Mouse (Mus musculus) CH12.LX (cell line): ENCODE results near the gene AW011738. TPM values are rescaled to one million over a fixed set of nuclear protein-coding genes. Genes with fewer than 3 reads are reported as not detected.

Experiments
- DNase-seq: peaks from one replicate; pipeline ENCODE4 v3.0.0-alpha.2; 2013; ENCODE audit errors: extremely low read depth
- H3K27ac ChIP-seq: 2 replicates; pipeline ENCODE4 v1.5.1; 2012; ENCODE audit warnings: low read depth, mild to moderate bottlenecking, control low read depth, moderate library complexity; ENCODE audit not compliant: insufficient read depth
- H3K27me3 ChIP-seq: replicated peaks from 2 replicates; pipeline ENCODE3; 2012; ENCODE audit warnings: inconsistent platforms
- H3K36me3 ChIP-seq, 2 experiments: replicated peaks in 1 of 2; 2 replicates each; pipeline versions ENCODE3 to v1.6.1; 2012; ENCODE audit warnings: inconsistent platforms in 1 of 2, low read length in 1 of 2, mild to moderate bottlenecking in 1 of 2, mixed read lengths in 1 of 2, moderate library complexity in 1 of 2; ENCODE audit not compliant: control insufficient read depth in 1 of 2, insufficient read depth in 1 of 2
- H3K4me1 ChIP-seq, 2 experiments: 2 replicates each; pipeline ENCODE4 v1.6.1; 2012; ENCODE audit warnings: inconsistent platforms in 1 of 2, moderate library complexity in 1 of 2; ENCODE audit not compliant: insufficient read depth in 2 of 2, control insufficient read depth in 1 of 2
- H3K4me2 ChIP-seq: 2 replicates; pipeline ENCODE4 v1.6.1; 2012; ENCODE audit warnings: low read depth, mild to moderate bottlenecking, control low read depth; ENCODE audit not compliant: poor library complexity, insufficient read depth, severe bottlenecking
- H3K4me3 ChIP-seq, 3 experiments: fragments of 150-350 bp in 1 of 3; sonication (generic) in 1 of 3; replicated peaks in 1 of 3; 2 replicates each; pipeline versions ENCODE3 to v1.5.1; 2011 to 2012; ENCODE audit warnings: low read depth in 2 of 3, low read length in 2 of 3, mild to moderate bottlenecking in 2 of 3, moderate library complexity in 2 of 3, control low read depth in 1 of 3, improper control_type of control experiment in 1 of 3, inconsistent platforms in 1 of 3, mixed read lengths in 1 of 3; ENCODE audit not compliant: poor library complexity in 1 of 3
- H3K79me2 ChIP-seq: replicated peaks from 2 replicates; pipeline ENCODE4 v1.6.1; 2012; ENCODE audit warnings: mild to moderate bottlenecking, moderate library complexity; ENCODE audit not compliant: control insufficient read depth, poor library complexity, insufficient read depth, severe bottlenecking; ENCODE audit errors: extremely low read depth
- H3K9ac ChIP-seq: 2 replicates; pipeline ENCODE4 v1.6.1; 2012; ENCODE audit warnings: low read depth, mild to moderate bottlenecking, control low read depth, moderate library complexity; ENCODE audit not compliant: insufficient read depth
- H3K9me3 ChIP-seq: replicated peaks from 2 replicates; pipeline ENCODE3; 2012; ENCODE audit warnings: low read length, inconsistent platforms, mixed read lengths
- BHLHE40 ChIP-seq: IDR thresholded peaks from 2 replicates; pipeline ENCODE4 v1.6.1; 2011; ENCODE audit warnings: mild to moderate bottlenecking, low read depth, low read length, improper control_type of control experiment
- CHD1 ChIP-seq: IDR thresholded peaks from 2 replicates; pipeline ENCODE4 v1.6.1; 2012; ENCODE audit warnings: low read depth, low read length, improper control_type of control experiment, inconsistent platforms
- CHD2 ChIP-seq: IDR thresholded peaks from 2 replicates; pipeline ENCODE4 v1.6.1; 2011; ENCODE audit warnings: low read length, improper control_type of control experiment
- CTCF ChIP-seq, 2 experiments: IDR thresholded peaks in 1 of 2; conservative IDR thresholded peaks in 1 of 2; 2 replicates each; pipeline ENCODE4 v1.5.1; 2011 to 2012; ENCODE audit warnings: low read depth in 2 of 2, low read length in 2 of 2, improper control_type of control experiment in 1 of 2, inconsistent platforms in 1 of 2, mild to moderate bottlenecking in 1 of 2, moderate library complexity in 1 of 2
- ELF1 ChIP-seq: IDR thresholded peaks from 2 replicates; pipeline ENCODE4 v1.6.1; 2014; ENCODE audit warnings: low read depth, mild to moderate bottlenecking, inconsistent platforms, low read length, improper control_type of control experiment
- EP300 ChIP-seq: IDR thresholded peaks from 2 replicates; pipeline ENCODE4 v1.6.1; 2011; ENCODE audit warnings: low read length, improper control_type of control experiment
- GABPA ChIP-seq: IDR thresholded peaks from 2 replicates; pipeline ENCODE4 v1.6.1; 2012; ENCODE audit warnings: low read depth, low read length, improper control_type of control experiment, inconsistent platforms; ENCODE audit not compliant: insufficient replicate concordance
- IRF4 ChIP-seq: IDR thresholded peaks from 2 replicates; pipeline ENCODE4 v1.6.1; 2014; ENCODE audit warnings: low read depth, mild to moderate bottlenecking, inconsistent platforms, low read length, improper control_type of control experiment
- JUN ChIP-seq: IDR thresholded peaks from 2 replicates; pipeline ENCODE4 v1.6.1; 2011; ENCODE audit warnings: low read depth, mild to moderate bottlenecking, low read length, improper control_type of control experiment, moderate library complexity; ENCODE audit not compliant: insufficient read depth
- JUND ChIP-seq: conservative IDR thresholded peaks from 2 replicates; pipeline ENCODE4 v1.6.1; 2011; ENCODE audit warnings: low read depth, low read length, improper control_type of control experiment
- MAX ChIP-seq: IDR thresholded peaks from 2 replicates; pipeline ENCODE4 v1.6.1; 2011; ENCODE audit warnings: low read length, improper control_type of control experiment
- MAZ ChIP-seq: IDR thresholded peaks from 2 replicates; pipeline ENCODE4 v1.6.1; 2012; ENCODE audit warnings: low read depth, mild to moderate bottlenecking, inconsistent platforms, low read length, improper control_type of control experiment, moderate library complexity
- MEF2A ChIP-seq: IDR thresholded peaks from 2 replicates; pipeline ENCODE4 v1.6.1; 2014; ENCODE audit warnings: low read depth, mild to moderate bottlenecking, inconsistent platforms, low read length, improper control_type of control experiment, borderline replicate concordance
- PAX5 ChIP-seq: IDR thresholded peaks from 2 replicates; pipeline ENCODE4 v1.6.1; 2012; ENCODE audit warnings: low read length, inconsistent platforms, mixed read lengths
- POLR2A ChIP-seq: IDR thresholded peaks from 2 replicates; pipeline ENCODE4 v1.6.1; 2011; ENCODE audit warnings: low read depth, mild to moderate bottlenecking, improper control_type of control experiment, low read length
- POLR2AphosphoS2 ChIP-seq: IDR thresholded peaks from 2 replicates; pipeline ENCODE4 v1.6.1; 2011; ENCODE audit warnings: low read depth, low read length, improper control_type of control experiment
- RAD21 ChIP-seq: IDR thresholded peaks from 2 replicates; pipeline ENCODE4 v1.6.1; 2011; ENCODE audit warnings: low read depth, mild to moderate bottlenecking, low read length, improper control_type of control experiment, moderate library complexity
- SIN3A ChIP-seq: IDR thresholded peaks from 2 replicates; pipeline ENCODE4 v1.6.1; 2012; ENCODE audit warnings: low read length, improper control_type of control experiment, inconsistent platforms
- TCF12 ChIP-seq: IDR thresholded peaks from 2 replicates; pipeline ENCODE4 v1.6.1; 2014; ENCODE audit warnings: low read depth, mild to moderate bottlenecking, inconsistent platforms, low read length, improper control_type of control experiment
- UBTF ChIP-seq: IDR thresholded peaks from 2 replicates; pipeline ENCODE4 v1.6.1; 2012; ENCODE audit warnings: low read depth, mild to moderate bottlenecking, inconsistent platforms, low read length, improper control_type of control experiment, moderate library complexity
- USF1 ChIP-seq: IDR thresholded peaks from 2 replicates; pipeline ENCODE4 v1.6.1; 2014; ENCODE audit warnings: low read depth, mild to moderate bottlenecking, inconsistent platforms, low read length, improper control_type of control experiment
- USF2 ChIP-seq: conservative IDR thresholded peaks from 2 replicates; pipeline ENCODE4 v1.6.1; 2011; ENCODE audit warnings: low read depth, low read length, improper control_type of control experiment
- ZC3H11A ChIP-seq: IDR thresholded peaks from 2 replicates; pipeline ENCODE4 v1.6.1; 2012; ENCODE audit warnings: low read depth, mild to moderate bottlenecking, inconsistent platforms, low read length, improper control_type of control experiment
- ZKSCAN1 ChIP-seq: IDR thresholded peaks from 2 replicates; pipeline ENCODE4 v1.6.1; 2012; ENCODE audit warnings: low read depth, inconsistent platforms, low read length, improper control_type of control experiment, borderline replicate concordance
- ZMIZ1 ChIP-seq: IDR thresholded peaks from 2 replicates; pipeline ENCODE4 v1.6.1; 2012; ENCODE audit warnings: low read depth, mild to moderate bottlenecking, inconsistent platforms, low read length, improper control_type of control experiment
- dilution Hi-C: fragments of 300-500 bp; cut with MboI; formaldehyde crosslinking; loops from 2 replicates; pipeline ENCODE4 v1.14.3; 2020; ENCODE audit warnings: low sequenced_read_pairs; ENCODE audit not compliant: extremely low pct_unique_long_range_greater_than_20kb, extremely low pct_ligation_motif_present
- in situ Hi-C: fragments of 300-500 bp; cut with MboI; formaldehyde crosslinking; loops from 3 replicates; pipeline ENCODE4 v1.14.3; 2019; ENCODE audit warnings: low sequenced_read_pairs, low pct_ligation_motif_present, low pct_unique_long_range_greater_than_20kb, mixed read lengths
- polyA plus RNA-seq: library from polyadenylated mRNA; unstranded; fragments of >175 nt; gene quantifications from 2 replicates; pipeline ENCODE4 v1.2.1, GENCODE M21; 2012; ENCODE audit warnings: low read depth; ENCODE audit not compliant: insufficient read length
- total RNA-seq, 2 experiments: library from RNA; depleted of rRNA; stranded (reverse); fragments of 300-350 nt in 1 of 2; fragments of >200 nt in 1 of 2; gene quantifications; 2 replicates each; pipeline ENCODE4 v1.2.3; 2012 to 2014

Gene AW011738
- total and polyA plus RNA-seq, 3 experiments: 0.15 to 1.6 (median 0.20) TPM

DNA sequence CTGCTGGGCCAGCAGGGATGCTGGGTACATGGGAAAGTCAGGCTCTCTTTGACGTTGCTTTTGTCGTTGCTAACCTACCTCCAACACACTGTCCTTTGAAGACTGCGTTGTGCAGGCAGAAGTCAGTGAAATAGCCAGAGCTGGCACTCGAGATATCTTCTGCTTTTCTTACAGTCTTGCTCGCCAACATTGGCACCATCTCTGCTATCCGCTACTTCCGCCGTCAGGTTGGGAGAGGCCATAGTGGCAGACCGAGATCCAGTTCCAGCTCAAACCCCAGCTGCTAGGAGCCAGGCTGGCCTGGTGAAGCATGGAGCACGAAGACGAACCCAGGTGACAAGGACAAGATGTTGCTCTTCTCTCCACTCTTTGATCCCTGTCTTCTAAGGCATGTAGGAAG, 16.8 kb downstream of the AW011738 start:
- no peaks in the 10 kb centered on the region for H3K27me3 ChIP-seq
- H3K9me3 ChIP-seq: no peaks in the 10 kb centered on the region
- TF ChIP-seq ZKSCAN1 (no peak), MEF2A (no peak), CHD2 (no peak), JUN (no peak), IRF4 (no peak), JUND (no peak), TCF12 (no peak), SIN3A (no peak), ELF1 (no peak), CTCF (conservative IDR thresholded peaks at IDR 0.05 in 1 of 2, IDR thresholded peaks at IDR 0.05 in 1 of 2; ENCODE audit: low read depth in 2 of 2, low read length in 2 of 2) (no peak), CHD1 (no peak), EP300 (no peak), PAX5 (no peak), RAD21 (no peak), UBTF (no peak), MAZ (no peak), MAX (no peak), USF2 (no peak), POLR2A (no peak)
- no peak for DNase-seq
- H3K36me3 ChIP-seq: peaks cover 6 to 26% of the 10 kb centered on the region in 2 experiments
- H3K27ac ChIP-seq: no peak overlapping the region
- in situ Hi-C loops (no loop called here), dilution Hi-C loops (no loop called here)
- no peak overlapping the region for H3K4me2 ChIP-seq
- H3K9ac ChIP-seq: no peak overlapping the region
- H3K79me2 ChIP-seq: no peaks in the 10 kb centered on the region
- no peak overlapping the region for H3K4me3 ChIP-seq
- peaks cover 9 to 13% of the 10 kb centered on the region in 2 experiments for H3K4me1 ChIP-seq

- Histone ChIP-seq H3K79me2 (no peaks in the 10 kb centered on the region), H3K27me3 (no peaks in the 10 kb centered on the region)
- dilution Hi-C loops: no loop called here
- TF ChIP-seq BHLHE40: no peak
- no peak for TF ChIP-seq POLR2AphosphoS2
- TF ChIP-seq ZMIZ1: no peak
- no peak for TF ChIP-seq TCF12
- no peak for TF ChIP-seq UBTF
- TF ChIP-seq ZC3H11A: no peak
- TF ChIP-seq USF1: no peak
- TF ChIP-seq CHD2: no peak
- TF ChIP-seq GABPA: no peak
- TF ChIP-seq, all 38 proteins: peak for 0
- H3K4me3 ChIP-seq: no peak overlapping the region
- in situ Hi-C loops: no loop called here
- H3K27ac ChIP-seq: no peak overlapping the region
- H3K36me3 ChIP-seq: peaks cover 8 to 36% of the 10 kb centered on the region in 2 experiments
- H3K4me1 ChIP-seq: peaks cover 0 to 14% of the 10 kb centered on the region in 2 experiments; a peak in 2 of 4 replicates
- H3K9me3 ChIP-seq: no peaks in the 10 kb centered on the region
- H3K4me2 ChIP-seq: no peak overlapping the region
- no peak overlapping the region for H3K9ac ChIP-seq
- DNase-seq: no peak
Measured at GRCm38 (mm10) chr4:156224276-156224675, 21.2 kb downstream of the AW011738 start.
